Mouse (Mus musculus): Measurements from ENCODE around the gene Atp5j. TPM values are rescaled to one million over a fixed set of nuclear protein-coding genes. Genes with fewer than 3 reads are reported as not detected.
A peak's percentile ranks its signal among the peaks of the same experiment; 100 is the strongest.

The Atp5j gene
- polyA plus RNA-seq, 1 experiment from 2014 or later = 1,442 TPM

DNA sequence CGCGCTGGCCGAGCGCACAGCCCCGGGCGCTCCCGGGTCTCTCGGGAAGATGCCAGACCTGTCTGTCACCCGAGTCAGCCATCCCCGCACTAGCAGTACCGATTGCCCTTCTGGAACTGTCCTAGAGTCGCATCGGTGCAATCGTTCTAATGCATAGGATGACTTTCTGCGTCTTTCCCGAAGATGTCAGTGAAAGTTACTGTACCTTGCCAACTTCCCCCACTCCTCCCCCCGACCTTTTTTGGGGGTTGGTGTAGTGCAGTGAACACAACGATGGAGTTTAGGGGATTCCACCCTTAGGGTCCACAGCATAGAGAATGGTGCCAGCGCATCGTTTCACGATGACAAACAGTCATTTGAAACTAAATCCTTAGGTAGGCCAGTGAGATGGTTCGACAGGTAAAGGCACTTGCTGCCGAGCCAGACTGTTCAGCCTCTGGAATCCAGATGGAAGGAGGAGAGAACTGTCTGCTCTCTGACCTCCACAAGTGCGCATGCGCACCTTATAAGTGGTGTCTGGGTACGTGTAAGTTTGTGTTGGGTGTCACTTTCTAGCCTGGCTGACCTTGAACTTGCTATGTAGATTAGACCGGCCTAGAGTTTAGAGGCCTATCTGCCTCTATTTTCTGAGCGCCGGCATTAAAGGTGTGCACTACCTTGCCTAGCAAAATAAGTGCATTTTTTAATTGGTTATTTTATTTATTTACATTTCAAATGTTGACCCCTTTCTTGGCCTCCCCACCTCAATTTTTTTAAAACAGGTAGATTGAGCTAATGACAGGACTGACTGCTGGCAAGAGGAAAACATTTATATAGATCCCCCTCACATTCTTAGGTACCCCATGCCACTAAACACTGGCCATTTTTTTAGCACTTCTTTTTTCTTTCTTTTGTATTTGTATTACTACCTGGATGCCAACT is 658 bp upstream of the Atp5j start:
- Histone ChIP-seq H3K4me3 (peak overlapping the region; percentile 95), H3K36me3 (peaks cover 39% of the 10 kb centered on the region), H3K27ac (replicated peaks) (peak overlapping the region; percentile 100), H3K4me1 (peaks cover 43% of the 10 kb centered on the region), H3K27me3 (replicated peaks) (no peaks in the 10 kb centered on the region), H3K9me3 (no peaks in the 10 kb centered on the region), H3K9ac (peak overlapping the region; percentile 99), H3K4me2 (peak overlapping the region; percentile 78)
- no peak for ATAC-seq (ENCODE audit: extremely low read depth, insufficient number of reproducible peaks, low FRiP score, low TSS enrichment)
- 4% methylated on average over 29 of the region's 29 CpGs for WGBS

DNA sequence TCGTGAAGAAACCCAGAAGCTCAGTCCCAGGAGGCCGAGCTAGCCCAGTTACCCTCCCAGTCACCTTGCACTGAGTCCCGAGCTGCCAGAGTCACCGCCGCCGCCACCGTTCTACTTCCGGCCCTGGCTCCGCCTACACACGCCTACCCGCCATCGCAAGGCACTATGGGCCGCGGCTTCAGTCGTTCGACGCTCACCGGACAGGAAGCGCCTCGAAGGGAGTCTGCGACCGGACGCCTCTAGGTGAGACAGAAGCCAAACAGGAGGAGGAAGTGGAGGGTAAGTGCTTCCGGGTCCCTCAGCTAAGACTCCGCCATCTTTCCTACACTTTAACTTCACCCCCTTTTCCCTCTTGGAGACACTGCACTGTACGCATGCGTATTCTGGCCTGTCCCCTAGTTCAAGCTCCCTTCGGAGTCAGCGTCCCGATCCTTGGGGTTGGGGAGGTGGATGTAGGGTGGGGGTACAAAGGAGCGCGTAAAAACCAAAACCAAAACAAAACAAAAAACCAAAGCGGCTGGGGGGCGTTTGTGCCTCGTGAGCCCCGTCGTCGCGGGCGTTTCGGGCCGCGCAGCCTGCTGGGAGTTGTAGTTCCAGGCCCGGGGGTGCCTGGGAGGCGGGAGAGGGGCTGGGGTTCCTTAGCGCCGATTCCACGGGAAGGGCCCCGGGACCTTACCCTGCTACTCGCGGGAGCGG is 532 bp downstream of the Atp5j start, which contains the start of gene Gabpa:
TSS of gene Gabpa (plus strand) at position 181 of the 696 bp plus-strand sequence.
- Histone ChIP-seq H3K27me3 (replicated peaks) (no peaks in the 10 kb centered on the region), H3K36me3 (peaks cover 42% of the 10 kb centered on the region), H3K9ac (peak within 1 kb of the TSS; percentile 99), H3K4me2 (peak within 1 kb of the TSS; percentile 78), H3K27ac (replicated peaks) (peak within 1 kb of the TSS; percentile 100), H3K4me1 (peaks cover 43% of the 10 kb centered on the region), H3K4me3 (peak within 1 kb of the TSS; percentile 95), H3K9me3 (no peaks in the 10 kb centered on the region)
- peak; percentile 90 for ATAC-seq (ENCODE audit: extremely low read depth, insufficient number of reproducible peaks, low FRiP score, low TSS enrichment)
- under 1% methylated on average over 52 of the region's 52 CpGs for WGBS

DNA sequence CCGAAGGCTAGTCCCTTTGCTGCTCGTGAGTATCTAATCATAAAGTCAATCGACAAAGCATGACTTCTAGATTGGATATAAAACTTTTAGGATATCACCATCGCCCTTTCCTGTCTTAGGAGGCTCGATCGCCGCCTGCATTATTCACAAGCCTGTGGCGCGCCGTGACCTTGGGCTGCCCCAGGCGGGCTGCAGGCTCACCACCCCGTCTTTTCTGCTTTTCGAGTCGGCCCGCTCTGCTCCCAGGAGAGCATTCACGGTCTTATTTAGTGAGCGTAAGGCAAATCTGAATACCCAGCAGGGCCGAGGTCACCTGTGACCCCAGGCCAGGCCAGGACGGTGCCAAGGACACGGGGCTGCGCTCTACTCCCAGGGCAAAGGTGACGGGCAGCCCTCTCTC is 1.1 kb downstream of the Atp5j start:
- H3K9me3 ChIP-seq = no peaks in the 10 kb centered on the region
- peak overlapping the region; percentile 99 for H3K9ac ChIP-seq
- H3K27me3 ChIP-seq (replicated peaks) = no peaks in the 10 kb centered on the region
- H3K27ac ChIP-seq (replicated peaks) = peak overlapping the region; percentile 100
- H3K4me3 ChIP-seq = peak overlapping the region; percentile 95
- H3K36me3 ChIP-seq = peaks cover 44% of the 10 kb centered on the region
- WGBS = under 1% methylated on average over 22 of the region's 22 CpGs
- H3K4me2 ChIP-seq = peak overlapping the region; percentile 78
- no peak; the same call in 1 of the 2 replicates for ATAC-seq (ENCODE audit: extremely low read depth, insufficient number of reproducible peaks, low FRiP score, low TSS enrichment)
- peaks cover 43% of the 10 kb centered on the region for H3K4me1 ChIP-seq

DNA sequence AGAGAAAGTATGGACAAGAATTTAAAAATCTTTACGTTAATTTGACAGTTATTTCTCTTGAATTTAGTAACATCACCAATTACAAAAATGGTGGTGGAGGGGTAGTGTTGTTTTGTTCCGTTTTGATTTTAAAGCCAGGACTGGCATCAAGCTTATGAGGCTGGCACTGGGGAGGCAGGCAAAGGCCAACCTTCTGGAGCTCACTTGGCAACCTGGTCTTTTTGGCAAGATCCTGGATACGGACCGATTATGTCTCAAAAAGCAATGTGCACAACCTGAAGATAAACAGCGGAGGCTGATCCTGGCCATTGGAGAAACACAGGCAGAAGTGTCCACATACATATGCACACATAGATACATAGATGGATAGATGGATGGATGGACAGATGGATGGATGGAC is 2.7 kb downstream of the Atp5j start:
- 88% methylated on average over 5 of the region's 5 CpGs for WGBS
- no peak overlapping the region for H3K4me3 ChIP-seq
- H3K4me2 ChIP-seq = peak overlapping the region; percentile 78; the same call in 1 of the 2 replicates
- H3K36me3 ChIP-seq = peaks cover 55% of the 10 kb centered on the region
- no peaks in the 10 kb centered on the region for H3K9me3 ChIP-seq
- H3K27me3 ChIP-seq (replicated peaks) = no peaks in the 10 kb centered on the region
- no peak for ATAC-seq (ENCODE audit: extremely low read depth, insufficient number of reproducible peaks, low FRiP score, low TSS enrichment)
- H3K9ac ChIP-seq = 0 out of 2 replicates have a peak overlapping the region, but pooled peaks have one; percentile 19
- H3K4me1 ChIP-seq = peaks cover 43% of the 10 kb centered on the region
- no peak overlapping the region for H3K27ac ChIP-seq (replicated peaks)

DNA sequence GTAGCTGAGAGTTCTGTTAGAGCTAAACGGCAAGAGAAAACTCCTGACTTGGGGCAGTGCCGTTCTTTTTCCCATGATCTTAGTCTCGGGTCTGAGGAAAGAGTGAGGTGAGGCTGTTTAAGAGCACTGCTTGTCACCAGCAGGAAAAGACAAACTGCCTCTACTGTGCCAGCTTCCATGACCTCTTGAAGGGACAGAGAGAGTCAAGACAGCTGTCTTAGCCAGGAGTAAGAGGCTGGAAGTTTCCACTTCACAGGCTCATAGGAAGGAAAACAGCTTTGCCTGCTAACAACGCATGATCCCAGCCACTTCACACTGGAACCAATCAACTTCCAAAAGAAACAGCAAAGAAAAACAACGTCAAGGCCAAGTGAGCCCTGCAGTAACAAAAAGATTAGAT is 3.7 kb downstream of the Atp5j start:
- 76% methylated on average over 5 of the region's 5 CpGs for WGBS
- no peak overlapping the region for H3K4me2 ChIP-seq
- peak overlapping the region; percentile 33; the same call in 1 of the 2 replicates for H3K9ac ChIP-seq
- H3K27ac ChIP-seq (replicated peaks) = peak overlapping the region; percentile 39; the same call in 1 of the 2 replicates
- peaks cover 65% of the 10 kb centered on the region for H3K36me3 ChIP-seq
- H3K9me3 ChIP-seq = no peaks in the 10 kb centered on the region
- H3K4me3 ChIP-seq = no peak overlapping the region
- peaks cover 36% of the 10 kb centered on the region for H3K4me1 ChIP-seq
- H3K27me3 ChIP-seq (replicated peaks) = no peaks in the 10 kb centered on the region
- no peak for ATAC-seq (ENCODE audit: extremely low read depth, insufficient number of reproducible peaks, low FRiP score, low TSS enrichment)

DNA sequence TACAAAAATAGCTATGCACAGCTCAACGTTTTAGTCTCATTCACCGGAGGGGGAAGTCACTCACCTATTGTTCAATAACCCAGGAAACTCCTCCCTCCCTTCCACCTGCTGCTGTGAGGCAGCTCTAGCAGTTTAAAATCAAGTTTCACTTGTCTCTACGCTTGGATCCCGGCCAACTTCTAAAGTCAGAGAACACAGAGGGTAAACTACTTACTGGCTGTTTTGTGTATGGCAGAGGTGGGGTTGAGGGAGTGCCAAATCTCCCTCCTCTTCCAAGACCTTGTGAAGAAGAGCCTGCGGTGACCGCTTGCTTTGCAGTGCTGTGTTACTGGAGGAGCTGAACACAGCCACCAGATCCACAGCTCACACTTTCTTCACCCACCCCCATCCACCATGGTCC is 10.4 kb downstream of the Atp5j start:
- Histone ChIP-seq H3K4me2 (no peak overlapping the region), H3K9me3 (no peaks in the 10 kb centered on the region), H3K4me3 (no peak overlapping the region), H3K27me3 (replicated peaks) (no peaks in the 10 kb centered on the region), H3K27ac (replicated peaks) (peak overlapping the region; percentile 32; the same call in 1 of the 2 replicates), H3K4me1 (peaks cover 7% of the 10 kb centered on the region; the same call in 1 of the 2 replicates), H3K9ac (no peak overlapping the region), H3K36me3 (peaks cover 85% of the 10 kb centered on the region)
- WGBS = 67% methylated on average over 6 of the region's 6 CpGs
- ATAC-seq (ENCODE audit: extremely low read depth, insufficient number of reproducible peaks, low FRiP score, low TSS enrichment) = no peak

DNA sequence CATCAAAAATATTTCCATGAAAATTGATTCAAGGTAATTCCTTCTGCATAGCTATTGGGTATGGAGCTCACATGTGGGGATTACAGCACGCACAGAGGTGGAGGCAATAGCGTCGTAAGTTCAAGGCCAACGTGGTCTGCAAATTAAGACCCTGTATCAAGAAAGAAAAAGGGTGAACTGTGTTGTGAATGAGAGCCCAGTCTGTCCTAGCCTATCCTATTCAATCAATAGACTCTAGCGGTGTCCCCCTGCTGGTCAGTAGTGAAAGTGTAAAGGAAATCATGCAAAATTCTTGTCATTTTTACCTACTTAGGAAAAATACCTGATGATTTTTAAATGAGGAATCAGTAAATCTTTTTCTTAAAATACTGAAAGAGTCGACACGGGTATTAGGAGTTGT is 18.0 kb downstream of the Atp5j start:
- no peak overlapping the region for H3K4me3 ChIP-seq
- 37% methylated on average over 7 of the region's 7 CpGs for WGBS
- ATAC-seq (ENCODE audit: extremely low read depth, insufficient number of reproducible peaks, low FRiP score, low TSS enrichment) = no peak
- peaks cover 13% of the 10 kb centered on the region for H3K36me3 ChIP-seq
- H3K27ac ChIP-seq (replicated peaks) = no peak overlapping the region
- H3K9ac ChIP-seq = no peak overlapping the region
- H3K4me2 ChIP-seq = no peak overlapping the region
- H3K27me3 ChIP-seq (replicated peaks) = no peaks in the 10 kb centered on the region
- no peaks in the 10 kb centered on the region for H3K4me1 ChIP-seq
- no peaks in the 10 kb centered on the region for H3K9me3 ChIP-seq

DNA sequence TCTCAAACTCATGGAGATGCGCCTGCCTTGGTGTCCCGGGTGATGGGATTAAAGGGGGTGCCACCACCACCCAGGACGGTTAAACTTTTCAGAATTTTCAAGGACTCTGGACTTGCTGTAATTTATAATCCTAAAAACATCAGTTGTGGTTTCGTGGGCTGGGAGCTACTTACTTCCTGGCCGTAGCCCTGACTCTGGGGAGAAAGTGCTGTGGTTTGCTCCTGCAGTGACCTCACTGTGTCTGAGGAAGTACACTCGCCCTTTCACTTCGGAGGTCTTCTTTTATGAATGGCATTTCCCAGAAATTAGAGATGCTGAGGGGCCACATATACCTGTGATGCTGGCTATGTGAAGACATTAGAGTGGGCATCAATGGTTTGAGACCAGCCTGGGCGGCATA is 20.9 kb downstream of the Atp5j start:
- H3K4me3 ChIP-seq = no peak overlapping the region
- H3K9me3 ChIP-seq = no peaks in the 10 kb centered on the region
- no peaks in the 10 kb centered on the region for H3K27me3 ChIP-seq (replicated peaks)
- no peaks in the 10 kb centered on the region for H3K36me3 ChIP-seq
- no peak overlapping the region for H3K27ac ChIP-seq (replicated peaks)
- no peak overlapping the region for H3K4me2 ChIP-seq
- no peak for ATAC-seq (ENCODE audit: extremely low read depth, insufficient number of reproducible peaks, low FRiP score, low TSS enrichment)
- H3K9ac ChIP-seq = no peak overlapping the region
- no peaks in the 10 kb centered on the region for H3K4me1 ChIP-seq
- WGBS = 73% methylated on average over 8 of the region's 8 CpGs

DNA sequence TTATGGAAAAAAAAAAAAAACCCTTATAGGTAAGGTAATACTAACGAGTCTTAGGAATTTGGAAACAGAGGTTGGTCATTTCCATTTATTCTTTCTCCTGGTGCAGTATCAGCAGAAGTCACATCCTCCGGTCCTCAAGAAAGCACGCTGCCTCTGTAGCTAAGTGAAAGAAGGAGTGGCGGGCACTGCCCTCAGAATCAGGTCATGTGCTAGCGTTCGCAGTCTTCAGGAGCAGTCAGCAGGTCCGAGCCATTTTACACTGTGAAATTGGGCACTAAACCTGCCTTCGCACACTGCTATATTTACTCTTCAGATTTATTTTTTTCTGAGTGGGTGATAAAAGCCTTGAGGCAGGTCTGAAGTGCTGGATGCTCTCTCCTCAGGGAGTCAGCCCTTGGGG is 21.6 kb downstream of the Atp5j start:
- no peak overlapping the region for H3K4me2 ChIP-seq
- H3K27me3 ChIP-seq (replicated peaks) = no peaks in the 10 kb centered on the region
- H3K27ac ChIP-seq (replicated peaks) = no peak overlapping the region
- 74% methylated on average over 8 of the region's 8 CpGs for WGBS
- H3K9me3 ChIP-seq = no peaks in the 10 kb centered on the region
- H3K4me3 ChIP-seq = no peak overlapping the region
- no peak for ATAC-seq (ENCODE audit: extremely low read depth, insufficient number of reproducible peaks, low FRiP score, low TSS enrichment)
- H3K4me1 ChIP-seq = no peaks in the 10 kb centered on the region
- no peak overlapping the region for H3K9ac ChIP-seq
- no peaks in the 10 kb centered on the region for H3K36me3 ChIP-seq

DNA sequence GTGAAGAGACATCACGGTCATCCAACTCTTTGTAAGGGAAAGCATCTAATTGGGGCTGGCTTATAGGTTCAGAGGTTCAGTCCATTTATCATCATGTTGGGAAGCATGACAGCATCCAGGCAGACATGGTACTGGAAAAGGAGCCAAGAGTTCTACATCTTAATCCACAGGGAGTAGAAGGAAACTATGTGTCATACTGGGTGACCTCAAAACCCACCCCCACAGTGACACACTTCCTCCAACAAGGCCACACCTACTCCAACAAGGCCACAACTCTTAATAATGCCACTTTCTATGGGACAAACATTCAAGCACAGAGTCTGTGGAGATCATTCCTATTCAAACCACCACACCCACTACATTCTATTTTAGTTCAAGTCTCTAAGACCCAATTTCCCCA is 25.2 kb downstream of the Atp5j start:
- Histone ChIP-seq H3K27me3 (replicated peaks) (no peaks in the 10 kb centered on the region), H3K4me2 (no peak overlapping the region), H3K4me3 (no peak overlapping the region), H3K36me3 (no peaks in the 10 kb centered on the region), H3K9ac (no peak overlapping the region), H3K9me3 (no peaks in the 10 kb centered on the region), H3K4me1 (no peaks in the 10 kb centered on the region), H3K27ac (replicated peaks) (no peak overlapping the region)
- WGBS = 71% methylated on average over 1 of the region's 1 CpGs
- ATAC-seq (ENCODE audit: extremely low read depth, insufficient number of reproducible peaks, low FRiP score, low TSS enrichment) = no peak

DNA sequence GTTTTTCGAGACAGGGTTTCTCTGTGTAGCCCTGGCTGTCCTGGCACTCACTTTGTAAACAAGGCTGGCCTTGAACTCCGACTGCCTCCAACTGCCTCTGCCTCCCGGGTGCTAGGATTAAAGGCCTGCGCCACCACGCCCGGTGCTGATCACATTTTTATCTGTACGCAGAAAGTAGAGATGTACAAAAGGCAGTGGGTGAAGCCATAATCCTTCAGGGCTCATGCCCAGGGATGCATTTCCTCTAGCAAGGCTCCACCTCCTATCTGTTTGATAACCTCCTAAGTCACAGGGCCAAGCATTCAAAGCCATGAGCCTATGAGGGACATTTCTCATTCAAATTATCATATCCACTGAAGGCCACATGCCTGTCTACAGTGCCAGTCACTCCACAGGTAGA is 27.6 kb downstream of the Atp5j start:
- WGBS = 86% methylated on average over 7 of the region's 7 CpGs
- no peak for ATAC-seq (ENCODE audit: extremely low read depth, insufficient number of reproducible peaks, low FRiP score, low TSS enrichment)
- Histone ChIP-seq H3K4me2 (no peak overlapping the region), H3K9ac (no peak overlapping the region), H3K36me3 (no peaks in the 10 kb centered on the region), H3K4me1 (no peaks in the 10 kb centered on the region), H3K9me3 (no peaks in the 10 kb centered on the region), H3K27me3 (replicated peaks) (no peaks in the 10 kb centered on the region), H3K4me3 (no peak overlapping the region), H3K27ac (replicated peaks) (no peak overlapping the region)

All from heart, embryonic 13.5 days (tissue).